Mouse (Mus musculus) ES-E14 (cell line): ENCODE results near the gene Hist1h3h.
"Not testable (repeated sequence)": the region's sequence is repeated elsewhere in the genome, so short reads cannot be mapped to it uniquely, and the experiment has no call there.

ENCODE experiments used
- CHD2 ChIP-seq: IDR thresholded peaks from 2 replicates; pipeline ENCODE4 v1.6.1; 2014; ENCODE audit warnings: mild to moderate bottlenecking, low read depth, low read length, inconsistent platforms
- HCFC1 ChIP-seq: IDR thresholded peaks from 2 replicates; pipeline ENCODE4 v1.6.1; 2012; ENCODE audit warnings: low read length, inconsistent platforms, borderline replicate concordance; ENCODE audit not compliant: insufficient read depth
- MAFK ChIP-seq: IDR thresholded peaks from 2 replicates; pipeline ENCODE4 v1.6.1; 2014; ENCODE audit warnings: mild to moderate bottlenecking, low read depth, low read length, inconsistent platforms; ENCODE audit not compliant: insufficient read depth
- ZC3H11A ChIP-seq: IDR thresholded peaks from 2 replicates; pipeline ENCODE4 v1.6.1; 2012; ENCODE audit warnings: low read depth, mild to moderate bottlenecking, inconsistent platforms, low read length, borderline replicate concordance
- ZNF384 ChIP-seq: IDR thresholded peaks from 2 replicates; pipeline ENCODE4 v1.6.1; 2012; ENCODE audit warnings: low read depth, low read length, inconsistent platforms

GRCm38 (mm10) chr13:21734906-21735767, 17.7 kb downstream of the Hist1h3h start, which contains the start of gene Hist1h4j:
- not testable (repeated sequence) for TF ChIP-seq ZC3H11A, CHD2, MAFK, ZNF384, HCFC1
